Mouse (Mus musculus) ES-E14 (cell line): ENCODE measurements around the gene Kif26a.

Experiments
- CHD2 ChIP-seq: IDR thresholded peaks from 2 replicates; pipeline ENCODE4 v1.6.1; 2014; ENCODE audit warnings: mild to moderate bottlenecking, low read depth, low read length, inconsistent platforms
- MAFK ChIP-seq: IDR thresholded peaks from 2 replicates; pipeline ENCODE4 v1.6.1; 2014; ENCODE audit warnings: mild to moderate bottlenecking, low read depth, low read length, inconsistent platforms; ENCODE audit not compliant: insufficient read depth
- ZNF384 ChIP-seq: IDR thresholded peaks from 2 replicates; pipeline ENCODE4 v1.6.1; 2012; ENCODE audit warnings: low read depth, low read length, inconsistent platforms

GRCm38 (mm10) chr12:112150011-112150410 is 4.0 kb downstream of the Kif26a start:
- TF ChIP-seq ZNF384 (no peak), MAFK (no peak), CHD2 (no peak)
